Mouse (Mus musculus): ENCODE measurements around the gene Scmh1. TPM values are rescaled to one million over a fixed set of nuclear protein-coding genes. Genes with fewer than 3 reads are reported as not detected.
"Not testable (repeated sequence)": the region's sequence is repeated elsewhere in the genome, so short reads cannot be mapped to it uniquely, and the experiment has no call there.

Gene Scmh1
- polyA plus RNA-seq, 1 experiment from 2014 or later: 72.4 TPM

GRCm38 (mm10) chr4:120387496-120387895 lies 17.6 kb upstream of the Scmh1 start:
- Histone ChIP-seq H3K4me3 (no peak overlapping the region), H3K9me3 (no peaks in the 10 kb centered on the region), H3K27ac (replicated peaks) (no peak overlapping the region), H3K36me3 (no peaks in the 10 kb centered on the region), H3K4me2 (replicated peaks) (no peak overlapping the region), H3K4me1 (peaks cover 7% of the 10 kb centered on the region), H3K9ac (replicated peaks) (no peak overlapping the region), H3K27me3 (no peaks in the 10 kb centered on the region)
- 31% methylated on average over 4 of the region's 4 CpGs for WGBS
- ATAC-seq (replicated peaks): no peak

- Histone ChIP-seq H3K27ac (replicated peaks) (no peak overlapping the region), H3K36me3 (no peaks in the 10 kb centered on the region), H3K4me2 (replicated peaks) (no peak overlapping the region), H3K27me3 (no peaks in the 10 kb centered on the region), H3K4me3 (no peak overlapping the region), H3K4me1 (peaks cover 7% of the 10 kb centered on the region), H3K9me3 (no peaks in the 10 kb centered on the region), H3K9ac (replicated peaks) (no peak overlapping the region)
- 81% methylated on average over 2 of the region's 2 CpGs for WGBS
- no peak for ATAC-seq (replicated peaks)
Measured at GRCm38 (mm10) chr4:120387968-120388367, 17.1 kb upstream of the Scmh1 start.

GRCm38 (mm10) chr4:120388998-120389542 lies 16.0 kb upstream of the Scmh1 start:
- 6% methylated on average over 3 of the region's 3 CpGs for WGBS
- Histone ChIP-seq H3K9ac (replicated peaks) (no peak overlapping the region), H3K9me3 (no peaks in the 10 kb centered on the region), H3K4me3 (no peak overlapping the region), H3K4me1 (peaks cover 7% of the 10 kb centered on the region), H3K4me2 (replicated peaks) (no peak overlapping the region), H3K36me3 (no peaks in the 10 kb centered on the region), H3K27me3 (peaks cover 3% of the 10 kb centered on the region; the same call in 1 of the 2 replicates), H3K27ac (replicated peaks) (0 out of 2 replicates have a peak overlapping the region, but pooled peaks have one; percentile 32)
- ATAC-seq (replicated peaks): no peak

GRCm38 (mm10) chr4:120389546-120389945 lies 15.5 kb upstream of the Scmh1 start:
- H3K27me3 ChIP-seq: peaks cover 3% of the 10 kb centered on the region; the same call in 1 of the 2 replicates
- 0 out of 2 replicates have a peak overlapping the region, but pooled peaks have one; percentile 32 for H3K27ac ChIP-seq (replicated peaks)
- no peaks in the 10 kb centered on the region for H3K9me3 ChIP-seq
- H3K4me1 ChIP-seq: peaks cover 7% of the 10 kb centered on the region
- H3K36me3 ChIP-seq: no peaks in the 10 kb centered on the region
- no peak for ATAC-seq (replicated peaks)
- H3K4me2 ChIP-seq (replicated peaks): no peak overlapping the region
- H3K9ac ChIP-seq (replicated peaks): 0 out of 2 replicates have a peak overlapping the region, but pooled peaks have one; percentile 7
- no peak overlapping the region for H3K4me3 ChIP-seq
- WGBS: 16% methylated on average over 6 of the region's 6 CpGs

- Histone ChIP-seq H3K4me1 (peaks cover 7% of the 10 kb centered on the region), H3K27me3 (peaks cover 3% of the 10 kb centered on the region; the same call in 1 of the 2 replicates)
Measured at GRCm38 (mm10) chr4:120391591-120391990, 13.5 kb upstream of the Scmh1 start.

GRCm38 (mm10) chr4:120392341-120392740 lies 12.7 kb upstream of the Scmh1 start:
- 86% methylated on average over 4 of the region's 4 CpGs for WGBS
- peaks cover 7% of the 10 kb centered on the region for H3K4me1 ChIP-seq
- H3K27ac ChIP-seq (replicated peaks): no peak overlapping the region
- H3K9me3 ChIP-seq: no peaks in the 10 kb centered on the region
- H3K4me2 ChIP-seq (replicated peaks): no peak overlapping the region
- H3K9ac ChIP-seq (replicated peaks): no peak overlapping the region
- no peaks in the 10 kb centered on the region for H3K36me3 ChIP-seq
- H3K4me3 ChIP-seq: no peak overlapping the region
- no peak for ATAC-seq (replicated peaks)
- H3K27me3 ChIP-seq: peaks cover 3% of the 10 kb centered on the region; the same call in 1 of the 2 replicates

More at GRCm38 (mm10) chr4:120391591-120391990, 13.5 kb upstream of the Scmh1 start:
- H3K9me3 ChIP-seq: no peaks in the 10 kb centered on the region
- H3K4me2 ChIP-seq (replicated peaks): no peak overlapping the region
- H3K9ac ChIP-seq (replicated peaks): no peak overlapping the region
- WGBS: 45% methylated on average over 6 of the region's 6 CpGs
- no peak overlapping the region for H3K27ac ChIP-seq (replicated peaks)
- no peak for ATAC-seq (replicated peaks)
- H3K4me3 ChIP-seq: no peak overlapping the region
- H3K36me3 ChIP-seq: no peaks in the 10 kb centered on the region

- H3K36me3 ChIP-seq: no peaks in the 10 kb centered on the region
- no peak overlapping the region for H3K9ac ChIP-seq (replicated peaks)
- no peaks in the 10 kb centered on the region for H3K9me3 ChIP-seq
- peaks cover 3% of the 10 kb centered on the region; the same call in 1 of the 2 replicates for H3K27me3 ChIP-seq
- no peak overlapping the region for H3K4me2 ChIP-seq (replicated peaks)
- WGBS: 40% methylated on average over 3 of the region's 3 CpGs
- no peak overlapping the region for H3K27ac ChIP-seq (replicated peaks)
- no peak for ATAC-seq (replicated peaks)
- peaks cover 7% of the 10 kb centered on the region for H3K4me1 ChIP-seq
- H3K4me3 ChIP-seq: no peak overlapping the region
Measured at GRCm38 (mm10) chr4:120392748-120393147, 12.3 kb upstream of the Scmh1 start.

- no peak overlapping the region for H3K9ac ChIP-seq (replicated peaks)
- H3K27ac ChIP-seq (replicated peaks): no peak overlapping the region
- no peaks in the 10 kb centered on the region for H3K9me3 ChIP-seq
- ATAC-seq (replicated peaks): no peak
- no peak overlapping the region for H3K4me3 ChIP-seq
- H3K36me3 ChIP-seq: no peaks in the 10 kb centered on the region
- WGBS: 36% methylated on average over 3 of the region's 3 CpGs
- no peaks in the 10 kb centered on the region for H3K27me3 ChIP-seq
- H3K4me1 ChIP-seq: peaks cover 3% of the 10 kb centered on the region
- no peak overlapping the region for H3K4me2 ChIP-seq (replicated peaks)
Measured at GRCm38 (mm10) chr4:120400251-120400650, 4.8 kb upstream of the Scmh1 start.

GRCm38 (mm10) chr4:120402105-120402504 lies 3.0 kb upstream of the Scmh1 start:
- not testable (repeated sequence) for H3K27ac ChIP-seq (replicated peaks); H3K9me3 ChIP-seq; H3K36me3 ChIP-seq; H3K9ac ChIP-seq (replicated peaks); ATAC-seq (replicated peaks); H3K27me3 ChIP-seq; H3K4me3 ChIP-seq; H3K4me2 ChIP-seq (replicated peaks)
- H3K4me1 ChIP-seq: peaks cover 17% of the 10 kb centered on the region

- Histone ChIP-seq H3K9me3 (no peaks in the 10 kb centered on the region), H3K36me3 (no peaks in the 10 kb centered on the region), H3K27ac (replicated peaks) (no peak overlapping the region), H3K4me3 (peak overlapping the region; percentile 98), H3K4me2 (replicated peaks) (no peak overlapping the region; the same call in 1 of the 2 replicates), H3K27me3 (no peaks in the 10 kb centered on the region), H3K4me1 (peaks cover 30% of the 10 kb centered on the region), H3K9ac (replicated peaks) (peak overlapping the region; percentile 99; the same call in 1 of the 2 replicates)
- no peak for ATAC-seq (replicated peaks)
Measured at GRCm38 (mm10) chr4:120404247-120404646, 834 bp upstream of the Scmh1 start.

GRCm38 (mm10) chr4:120404778-120405143 lies 320 bp upstream of the Scmh1 start:
- Histone ChIP-seq H3K36me3 (no peaks in the 10 kb centered on the region), H3K4me1 (peaks cover 30% of the 10 kb centered on the region), H3K9ac (replicated peaks) (peak overlapping the region; percentile 99), H3K27me3 (no peaks in the 10 kb centered on the region), H3K4me3 (peak overlapping the region; percentile 98), H3K4me2 (replicated peaks) (peak overlapping the region; percentile 48), H3K9me3 (no peaks in the 10 kb centered on the region), H3K27ac (replicated peaks) (peak overlapping the region; percentile 92; the same call in 1 of the 2 replicates)
- WGBS: 12% methylated on average over 18 of the region's 21 CpGs
- 0 out of 2 replicates have a peak, but pooled peaks have one; percentile 15 for ATAC-seq (replicated peaks)

GRCm38 (mm10) chr4:120405806-120406638 lies 941 bp downstream of the Scmh1 start:
- 2% methylated on average over 25 of the region's 25 CpGs for WGBS
- Histone ChIP-seq H3K27ac (replicated peaks) (peak overlapping the region; percentile 92), H3K4me3 (peak overlapping the region; percentile 98), H3K36me3 (no peaks in the 10 kb centered on the region), H3K9me3 (no peaks in the 10 kb centered on the region), H3K9ac (replicated peaks) (peak overlapping the region; percentile 99), H3K27me3 (no peaks in the 10 kb centered on the region), H3K4me2 (replicated peaks) (peak overlapping the region; percentile 48), H3K4me1 (peaks cover 30% of the 10 kb centered on the region)
- peak; percentile 6; the same call in 1 of the 2 replicates for ATAC-seq (replicated peaks)
